Mouse (Mus musculus) heart, embryonic 14.5 days (tissue): Measurements from ENCODE around the gene Tril. TPM values are rescaled to one million over a fixed set of nuclear protein-coding genes. Genes with fewer than 3 reads are reported as not detected.

Experiments used
- ATAC-seq: fragments of 200-750 bp; cut with Nextera tagmentation; 2 replicates; pipeline ENCODE4 v1.8.0; 2017; ENCODE audit warnings: low read depth, moderate TSS enrichment; ENCODE audit not compliant: insufficient number of reproducible peaks, insufficient read depth, low FRiP score
- H3K27ac ChIP-seq, 2 experiments: fragments of 200-500 bp in 1 of 2; fragments of 300-500 bp in 1 of 2; sonication (generic) in 1 of 2; replicated peaks in 1 of 2; 2 replicates each; pipeline ENCODE4 v1.5.1; 2012 to 2014; ENCODE audit warnings: low read depth in 2 of 2, low read length in 2 of 2, control low read depth in 1 of 2, mild to moderate bottlenecking in 1 of 2, mixed read lengths in 1 of 2; ENCODE audit not compliant: control insufficient read depth in 1 of 2, insufficient read depth in 1 of 2
- H3K27me3 ChIP-seq: fragments of 300-500 bp; sonication (generic); 2 replicates; pipeline ENCODE4 v1.6.1; 2014; ENCODE audit warnings: mild to moderate bottlenecking, low read length, control low read depth; ENCODE audit not compliant: control insufficient read depth, insufficient read depth
- H3K36me3 ChIP-seq: fragments of 300-500 bp; sonication (generic); 2 replicates; pipeline ENCODE4 v1.6.1; 2014; ENCODE audit warnings: mild to moderate bottlenecking, control low read depth, low read length, mixed read lengths; ENCODE audit not compliant: control insufficient read depth, insufficient read depth
- H3K4me1 ChIP-seq, 2 experiments: fragments of 200-500 bp in 1 of 2; fragments of 300-500 bp in 1 of 2; sonication (generic) in 1 of 2; 2 replicates each; pipeline ENCODE4 v1.6.1; 2012 to 2014; ENCODE audit warnings: low read length in 2 of 2, control low read depth in 1 of 2, mixed read lengths in 1 of 2; ENCODE audit not compliant: control insufficient read depth in 2 of 2, insufficient read depth in 2 of 2
- H3K4me2 ChIP-seq: fragments of 300-500 bp; sonication (generic); 2 replicates; pipeline ENCODE4 v1.6.1; 2014; ENCODE audit warnings: mild to moderate bottlenecking, low read length
- H3K4me3 ChIP-seq, 2 experiments: fragments of 200-500 bp in 1 of 2; fragments of 300-500 bp in 1 of 2; sonication (generic) in 1 of 2; 2 replicates each; pipeline ENCODE4 v1.5.1; 2012 to 2014; ENCODE audit warnings: low read length in 2 of 2, mild to moderate bottlenecking in 2 of 2, control low read depth in 1 of 2, low read depth in 1 of 2, moderate library complexity in 1 of 2; ENCODE audit not compliant: control insufficient read depth in 1 of 2, insufficient read depth in 1 of 2
- H3K9ac ChIP-seq: fragments of 300-500 bp; sonication (generic); 2 replicates; pipeline ENCODE4 v1.6.1; 2014; ENCODE audit warnings: mild to moderate bottlenecking, low read length
- H3K9me3 ChIP-seq: fragments of 300-500 bp; sonication (generic); 2 replicates; pipeline ENCODE4 v1.6.1; 2016; ENCODE audit warnings: low read length, control low read depth; ENCODE audit not compliant: control insufficient read depth
- whole genome bisulfite sequencing: fragments of 180-500 bp; shearing (Covaris S2); extraction: QIAGEN DNeasy Blood & Tissue Kit; methylation state at CpG from one replicate; pipeline ENCODE4 v1.1.7; 2014; 5-methylcytosine and 5-hydroxymethylcytosine counted together
- polyA plus RNA-seq: library from polyadenylated mRNA; unstranded; fragments of >200 nt; fragmentation: Nextera tagmentation; extraction: Ambion mirVana; gene quantifications from 2 replicates; pipeline ENCODE4 v1.2.1, GENCODE M21; 2014

The Tril gene
- polyA plus RNA-seq, 1 experiment from 2014 or later = 4.8 TPM

DNA sequence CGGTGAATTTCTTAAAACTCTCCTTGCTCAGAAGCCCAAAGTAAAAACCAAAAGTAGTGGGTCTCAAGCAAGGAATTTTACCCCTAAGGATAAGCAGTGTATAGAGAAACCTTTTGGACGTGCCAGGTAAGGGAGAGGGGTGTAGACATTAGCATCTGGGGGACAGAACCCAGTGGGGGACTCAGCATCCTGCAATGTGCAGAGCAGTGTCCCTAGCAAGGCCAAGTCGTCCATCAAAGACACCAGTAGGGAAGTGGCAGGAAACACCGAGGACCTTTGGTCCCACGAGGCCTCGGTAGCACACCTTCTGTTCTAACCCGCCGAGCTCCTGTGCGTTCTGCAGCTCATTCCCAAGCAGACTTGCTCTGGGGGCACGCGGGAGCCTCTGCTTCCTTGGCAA lies 25.6 kb downstream of the Tril start:
- Histone ChIP-seq H3K4me1 (no peaks in the 10 kb centered on the region; a peak in 1 of 4 replicates), H3K27me3 (peaks cover 9% of the 10 kb centered on the region), H3K27ac (no peak overlapping the region), H3K4me3 (no peak overlapping the region), H3K9ac (no peak overlapping the region), H3K36me3 (no peaks in the 10 kb centered on the region), H3K4me2 (peak overlapping the region; percentile 37), H3K9me3 (no peaks in the 10 kb centered on the region)
- 39% methylated on average over 11 of the region's 11 CpGs for WGBS
- ATAC-seq = no peak

DNA sequence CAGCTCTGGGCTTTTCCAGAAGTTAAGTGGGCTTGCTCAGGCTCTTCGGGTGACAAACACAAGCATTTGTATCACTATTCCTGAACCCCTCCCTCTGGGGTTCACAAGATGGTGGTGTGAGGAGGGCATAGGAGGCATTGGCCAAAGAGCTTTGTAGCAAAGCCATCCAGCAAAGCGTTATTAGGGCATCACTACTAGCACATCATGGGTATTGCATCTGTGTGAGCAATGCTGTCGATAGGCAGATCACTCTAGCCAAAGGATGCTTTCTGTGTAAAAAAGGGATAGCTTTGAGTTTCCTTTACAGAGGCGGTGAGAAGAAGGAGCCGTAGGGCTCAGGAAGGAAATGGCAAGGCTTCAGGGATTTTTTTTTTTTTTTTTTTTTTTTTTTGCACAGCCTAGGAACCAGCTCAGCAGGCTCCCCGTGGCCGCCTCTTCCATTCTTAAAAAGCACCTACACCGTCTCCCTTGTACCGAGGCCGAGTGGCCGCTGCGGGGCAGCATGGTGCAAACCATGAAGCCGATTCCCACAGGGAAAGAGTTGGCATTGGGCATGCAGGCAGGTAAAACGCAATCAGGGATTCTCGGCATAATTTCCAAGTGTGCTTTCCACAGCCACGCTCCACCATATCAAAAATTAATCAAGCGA lies 26.2 kb downstream of the Tril start:
- no peak for ATAC-seq

DNA sequence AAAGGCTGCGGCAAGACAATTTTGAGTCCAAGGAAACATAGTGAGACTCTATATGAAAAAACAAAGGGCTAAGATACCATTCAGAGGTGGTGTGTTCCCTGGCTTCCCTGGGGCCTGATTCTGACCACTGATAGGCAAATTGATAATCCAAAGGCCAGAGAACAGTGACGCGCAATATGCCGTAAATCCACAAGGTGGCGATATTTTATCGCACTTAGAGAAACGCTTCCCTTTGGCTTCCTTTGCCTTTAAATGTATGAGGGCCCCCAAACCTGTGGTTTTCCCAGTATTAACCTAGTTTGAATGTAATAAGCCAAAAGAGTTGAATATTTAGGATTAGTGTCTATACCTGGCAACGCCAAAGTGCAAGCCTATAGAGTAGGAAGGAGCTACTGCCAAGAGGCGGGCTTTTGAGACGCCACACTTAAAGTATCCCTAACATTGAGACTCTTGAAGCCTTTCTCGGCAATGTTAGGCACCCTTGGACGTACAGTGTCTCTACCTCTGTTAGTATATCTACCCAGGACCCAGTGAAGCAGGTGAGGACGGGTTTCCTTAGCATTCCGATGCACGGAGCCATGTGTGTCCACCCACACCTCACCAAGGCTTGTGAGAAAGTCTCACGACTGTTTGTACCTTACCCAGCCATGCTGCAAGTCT lies 37.6 kb downstream of the Tril start:
- Histone ChIP-seq H3K4me3 (no peak overlapping the region), H3K27ac (no peak overlapping the region), H3K4me2 (no peak overlapping the region), H3K9ac (no peak overlapping the region), H3K27me3 (peaks cover 5% of the 10 kb centered on the region; the same call in 1 of the 2 replicates), H3K4me1 (no peaks in the 10 kb centered on the region), H3K36me3 (no peaks in the 10 kb centered on the region), H3K9me3 (no peaks in the 10 kb centered on the region)
- 44% methylated on average over 16 of the region's 16 CpGs for WGBS
- ATAC-seq = no peak

More for the DNA sequence above, 26.2 kb downstream of the Tril start:
- H3K36me3 ChIP-seq = no peaks in the 10 kb centered on the region
- H3K4me3 ChIP-seq = no peak overlapping the region
- H3K9me3 ChIP-seq = no peaks in the 10 kb centered on the region
- 11% methylated on average over 17 of the region's 17 CpGs for WGBS
- peak overlapping the region; percentile 37 for H3K4me2 ChIP-seq
- no peaks in the 10 kb centered on the region; a peak in 1 of 4 replicates for H3K4me1 ChIP-seq
- no peak overlapping the region for H3K9ac ChIP-seq
- H3K27me3 ChIP-seq = peaks cover 9% of the 10 kb centered on the region
- no peak overlapping the region for H3K27ac ChIP-seq

DNA sequence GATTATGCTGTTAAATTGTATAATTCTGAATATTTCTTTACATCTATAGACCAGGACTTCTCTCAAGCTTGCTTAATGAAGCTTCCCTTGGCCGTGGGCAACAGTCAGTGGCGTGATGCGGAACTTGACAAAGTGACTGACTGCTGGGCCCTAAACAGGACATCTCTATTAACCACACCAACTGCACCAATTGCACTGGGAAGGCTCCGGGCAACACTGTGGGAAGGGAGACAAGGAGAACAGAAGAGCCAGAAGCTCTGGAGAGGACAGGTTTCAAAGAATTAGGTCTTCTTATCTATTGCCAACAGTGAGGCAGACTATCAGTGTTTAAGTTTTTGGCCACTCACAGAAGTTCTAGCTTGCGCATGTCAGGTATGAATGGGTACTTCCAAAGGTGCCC lies 38.4 kb downstream of the Tril start:
- H3K9me3 ChIP-seq = no peaks in the 10 kb centered on the region
- no peak overlapping the region for H3K4me2 ChIP-seq
- no peaks in the 10 kb centered on the region for H3K4me1 ChIP-seq
- no peak overlapping the region for H3K27ac ChIP-seq
- no peak for ATAC-seq
- 78% methylated on average over 5 of the region's 5 CpGs for WGBS
- H3K4me3 ChIP-seq = no peak overlapping the region
- no peak overlapping the region for H3K9ac ChIP-seq
- no peaks in the 10 kb centered on the region for H3K36me3 ChIP-seq
- H3K27me3 ChIP-seq = peaks cover 5% of the 10 kb centered on the region; the same call in 1 of the 2 replicates

DNA sequence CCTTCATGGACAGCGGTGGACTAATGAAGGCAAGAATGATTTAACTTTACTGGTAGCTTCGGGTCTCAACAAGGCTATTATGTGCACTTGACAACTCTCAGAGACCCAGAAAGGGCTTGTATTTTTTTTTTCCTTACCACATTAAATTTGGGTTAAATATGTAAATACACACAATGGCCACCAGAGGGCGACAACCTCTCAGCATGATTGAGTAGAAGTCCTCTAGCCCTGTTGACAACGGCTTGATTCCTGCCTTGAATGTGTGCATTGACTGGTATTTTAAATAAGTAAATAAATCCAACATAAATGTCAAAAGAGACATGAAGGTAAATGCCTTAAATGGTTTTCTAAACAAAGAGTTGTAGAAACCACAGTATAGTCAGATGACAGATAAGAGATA lies 39.5 kb downstream of the Tril start:
- H3K4me1 ChIP-seq = no peaks in the 10 kb centered on the region
- no peaks in the 10 kb centered on the region for H3K9me3 ChIP-seq
- H3K4me2 ChIP-seq = no peak overlapping the region
- H3K27ac ChIP-seq = no peak overlapping the region
- H3K27me3 ChIP-seq = peaks cover 5% of the 10 kb centered on the region; the same call in 1 of the 2 replicates
- no peak overlapping the region for H3K4me3 ChIP-seq
- ATAC-seq = no peak
- no peaks in the 10 kb centered on the region for H3K36me3 ChIP-seq
- 6% methylated on average over 4 of the region's 4 CpGs for WGBS
- H3K9ac ChIP-seq = no peak overlapping the region

DNA sequence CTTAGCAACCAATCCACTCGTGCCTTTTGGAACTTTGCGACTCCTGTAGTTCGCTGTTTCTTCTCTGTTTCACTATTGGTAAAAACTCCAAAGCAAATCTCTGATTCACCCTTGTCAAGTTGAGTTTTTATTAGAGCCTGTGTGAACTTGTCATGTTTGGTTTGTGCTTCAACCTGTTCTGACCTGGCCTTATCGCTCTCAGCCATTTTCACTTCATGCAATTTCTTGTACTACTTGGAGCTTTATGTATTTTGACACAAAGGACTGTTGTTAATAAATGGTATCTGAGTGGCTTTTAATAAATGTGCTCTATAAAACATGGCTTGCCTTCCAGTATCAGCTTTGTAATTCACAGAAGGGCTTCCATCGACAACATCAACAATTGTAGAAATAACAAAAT lies 40.6 kb downstream of the Tril start:
- Histone ChIP-seq H3K36me3 (no peaks in the 10 kb centered on the region), H3K27me3 (peaks cover 5% of the 10 kb centered on the region; the same call in 1 of the 2 replicates), H3K9ac (no peak overlapping the region), H3K4me1 (no peaks in the 10 kb centered on the region), H3K27ac (no peak overlapping the region), H3K4me2 (no peak overlapping the region), H3K9me3 (no peaks in the 10 kb centered on the region), H3K4me3 (no peak overlapping the region)
- no peak for ATAC-seq
- WGBS = 92% methylated on average over 5 of the region's 5 CpGs

DNA sequence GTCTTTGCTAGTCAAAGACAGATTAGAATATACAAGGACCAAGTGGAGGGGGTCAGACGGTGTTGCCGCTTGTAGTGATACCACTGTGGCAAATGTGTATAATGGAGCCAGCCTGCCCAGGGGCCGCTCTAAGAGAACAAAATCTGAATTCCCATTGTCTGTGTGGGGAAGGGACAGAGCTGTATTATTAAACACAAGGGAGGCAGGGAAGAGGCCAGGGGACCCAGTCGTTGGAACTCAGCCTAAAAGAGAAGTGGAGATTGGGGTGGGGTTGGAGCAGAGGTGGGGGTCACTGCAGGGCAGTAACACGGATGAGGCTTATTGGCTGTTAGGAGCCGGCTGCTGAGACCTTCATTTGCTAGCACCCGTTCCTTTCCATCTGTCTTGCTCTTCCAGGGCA lies 41.1 kb downstream of the Tril start:
- no peak overlapping the region for H3K4me2 ChIP-seq
- H3K27ac ChIP-seq = no peak overlapping the region
- no peak for ATAC-seq
- no peaks in the 10 kb centered on the region for H3K4me1 ChIP-seq
- no peaks in the 10 kb centered on the region for H3K9me3 ChIP-seq
- peaks cover 5% of the 10 kb centered on the region; the same call in 1 of the 2 replicates for H3K27me3 ChIP-seq
- no peak overlapping the region for H3K4me3 ChIP-seq
- H3K9ac ChIP-seq = no peak overlapping the region
- WGBS = 68% methylated on average over 7 of the region's 7 CpGs
- H3K36me3 ChIP-seq = no peaks in the 10 kb centered on the region
